Mouse (Mus musculus) heart, postnatal 14 days (tissue): Measurements from ENCODE around the gene Atp8a1. TPM values are rescaled to one million over a fixed set of nuclear protein-coding genes. Genes with fewer than 3 reads are reported as not detected.
A peak's percentile ranks its signal among the peaks of the same experiment; 100 is the strongest.

Source experiments
- DNase-seq, 2 experiments: peaks; one replicate each; pipeline ENCODE4 v3.0.0; 2021 to 2022
- intact Hi-C: fragments of 180-260 bp; cut with DNase I; formaldehyde crosslinking; loops from one replicate; pipeline ENCODE4 v1.15.1; 2025
- total RNA-seq, 2 experiments: library from RNA; stranded (reverse); gene quantifications; 2 replicates each; pipeline ENCODE4 v1.2.3; 2021

The Atp8a1 gene
- total RNA-seq, 2 experiments from 2014 or later: 17.2 to 19.6 TPM

GRCm38 (mm10) chr5:67696741-67697596 is 150.3 kb downstream of the Atp8a1 start:
- peak in 1 of 2 experiments; percentile 12 for DNase-seq

DNA sequence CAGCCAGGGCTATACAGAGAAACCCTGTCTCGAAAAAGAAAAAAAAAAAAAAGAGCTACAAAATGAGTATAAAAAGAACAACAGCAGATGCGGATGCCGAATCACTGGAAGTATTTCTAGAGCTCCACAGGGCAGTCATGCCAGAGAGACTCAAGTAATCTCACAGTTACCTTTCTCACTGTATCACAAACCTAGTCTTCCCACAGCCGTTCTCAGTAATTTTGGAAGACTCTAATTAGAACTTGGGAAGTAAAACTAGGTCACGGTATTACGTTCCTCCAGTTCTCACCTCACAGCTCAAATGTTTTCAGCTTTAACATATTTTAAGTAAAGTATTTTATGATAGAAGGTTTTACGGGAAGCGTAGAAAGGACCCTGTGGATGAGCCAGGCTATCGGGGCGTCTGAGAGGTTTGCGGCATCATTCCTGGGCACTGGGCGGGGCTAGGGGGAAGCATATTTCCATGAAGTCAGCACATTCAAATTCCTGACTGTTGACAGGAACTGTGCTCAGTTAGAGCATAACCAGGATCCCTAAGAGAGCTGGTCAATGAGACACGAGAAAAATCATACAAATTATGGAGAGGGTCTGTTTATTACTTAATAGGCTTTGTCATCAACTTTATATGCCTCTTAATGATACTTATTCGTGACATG is 152.1 kb downstream of the Atp8a1 start:
- DNase-seq: peak in 1 of 2 experiments; percentile 14
- intact Hi-C loops: no loop called here

More at GRCm38 (mm10) chr5:67696741-67697596, 150.3 kb downstream of the Atp8a1 start:
- intact Hi-C loops: no loop called here

GRCm38 (mm10) chr5:67690336-67690735 is 156.9 kb downstream of the Atp8a1 start:
- intact Hi-C loops: no loop called here

GRCm38 (mm10) chr5:67688001-67688400 is 159.2 kb downstream of the Atp8a1 start:
- no peak for DNase-seq
- intact Hi-C loops: no loop called here

More at GRCm38 (mm10) chr5:67690336-67690735, 156.9 kb downstream of the Atp8a1 start:
- no peak for DNase-seq

- intact Hi-C loops: no loop called here
- no peak for DNase-seq
These were observed 161.3 kb downstream of the Atp8a1 start for GRCm38 (mm10) chr5:67685906-67686305.

DNA sequence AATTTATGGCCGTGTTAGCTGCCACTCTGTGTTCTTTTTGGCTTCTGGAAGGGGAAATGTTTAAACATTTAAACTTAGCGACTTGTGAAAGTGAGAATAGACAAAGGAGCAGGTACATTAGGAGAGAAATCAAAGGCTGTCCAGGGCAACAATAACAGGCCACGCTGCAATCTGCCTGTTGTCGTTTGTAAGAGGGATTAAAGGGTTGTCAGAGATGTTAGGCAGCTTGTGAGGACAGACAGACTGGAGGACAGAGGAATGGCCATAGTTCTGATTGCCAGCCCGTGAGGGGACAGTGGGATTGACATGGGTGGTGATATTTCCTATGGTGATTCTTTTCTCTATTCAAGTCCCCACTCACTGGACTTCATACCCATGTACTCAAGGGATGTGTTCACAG is 161.8 kb downstream of the Atp8a1 start:
- intact Hi-C loops: no loop called here
- no peak for DNase-seq

DNA sequence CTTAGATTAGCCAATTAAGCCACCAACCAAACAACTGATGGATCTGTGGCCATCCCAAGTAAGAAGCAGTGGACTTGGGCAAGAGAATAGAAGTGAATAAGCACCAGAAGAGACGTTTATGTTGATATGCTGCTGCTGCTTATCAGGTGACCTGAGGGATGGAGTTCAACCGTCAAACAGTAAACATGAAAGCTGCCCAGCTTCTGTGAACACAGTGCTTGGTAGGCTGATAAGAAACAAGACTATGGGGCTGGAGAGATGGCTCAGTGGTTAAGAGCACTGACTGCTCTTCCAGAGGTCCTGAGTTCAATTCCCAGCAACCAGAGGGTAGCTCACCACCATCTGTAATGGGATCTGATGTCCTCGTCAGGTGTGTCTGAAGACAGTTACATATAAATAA is 168.4 kb downstream of the Atp8a1 start:
- DNase-seq: no peak

DNA sequence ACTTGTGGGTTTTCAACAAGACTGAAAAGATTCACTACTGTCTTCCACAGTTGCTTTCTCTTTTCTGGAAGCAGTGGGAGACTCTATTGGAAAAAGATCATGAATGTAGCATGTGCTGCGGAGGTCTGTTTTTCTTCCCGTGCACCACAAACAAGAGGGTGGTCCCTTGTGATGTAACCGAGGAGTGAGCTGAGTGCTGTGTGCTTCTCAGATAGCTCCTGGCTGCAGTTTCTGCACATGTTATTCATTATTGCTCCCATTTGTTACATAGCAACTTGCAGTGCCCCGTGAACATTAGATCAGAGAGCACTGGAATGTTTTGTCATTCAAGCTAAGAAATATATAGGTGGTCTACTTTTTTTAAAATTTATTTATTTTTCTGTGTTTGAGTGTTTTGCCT is 174.2 kb downstream of the Atp8a1 start:
- no peak for DNase-seq
- intact Hi-C loops: no loop called here

More for the DNA sequence above, 168.4 kb downstream of the Atp8a1 start:
- intact Hi-C loops: no loop called here

GRCm38 (mm10) chr5:67670158-67670557 is 177.1 kb downstream of the Atp8a1 start:
- intact Hi-C loops: no loop called here
- no peak for DNase-seq

DNA sequence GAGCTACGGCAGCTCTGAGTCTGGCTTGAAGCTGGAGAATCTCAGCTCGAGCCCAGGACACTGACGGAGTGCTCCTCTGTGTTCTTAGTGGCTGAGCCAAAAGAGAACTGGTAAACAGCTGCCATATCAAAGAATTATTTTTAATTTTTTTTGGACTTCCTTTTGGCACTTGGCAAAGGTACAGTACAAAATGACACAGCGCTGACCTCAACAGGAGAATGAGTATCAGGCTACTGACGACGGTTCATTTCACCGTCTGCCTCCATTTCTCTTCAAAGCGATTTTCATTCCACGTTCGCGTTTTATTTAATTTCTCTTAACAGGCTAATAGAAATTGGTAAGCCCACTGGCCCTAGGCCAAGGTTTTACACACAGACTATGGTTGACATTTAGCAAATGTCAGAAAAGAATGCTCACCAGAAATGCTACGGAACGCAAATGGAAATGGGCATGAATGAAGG is 177.8 kb downstream of the Atp8a1 start:
- intact Hi-C loops: no loop called here
- peak; percentile 11 to 21 for DNase-seq

GRCm38 (mm10) chr5:67662715-67663114 is 184.5 kb downstream of the Atp8a1 start:
- intact Hi-C loops: no loop called here

GRCm38 (mm10) chr5:67659864-67660263 is 187.4 kb downstream of the Atp8a1 start:
- intact Hi-C loops: no loop called here
- no peak for DNase-seq

More at GRCm38 (mm10) chr5:67662715-67663114, 184.5 kb downstream of the Atp8a1 start:
- DNase-seq: no peak

- intact Hi-C loops: no loop called here
- no peak for DNase-seq
These were observed 190.4 kb downstream of the Atp8a1 start for GRCm38 (mm10) chr5:67656821-67657259.

DNA sequence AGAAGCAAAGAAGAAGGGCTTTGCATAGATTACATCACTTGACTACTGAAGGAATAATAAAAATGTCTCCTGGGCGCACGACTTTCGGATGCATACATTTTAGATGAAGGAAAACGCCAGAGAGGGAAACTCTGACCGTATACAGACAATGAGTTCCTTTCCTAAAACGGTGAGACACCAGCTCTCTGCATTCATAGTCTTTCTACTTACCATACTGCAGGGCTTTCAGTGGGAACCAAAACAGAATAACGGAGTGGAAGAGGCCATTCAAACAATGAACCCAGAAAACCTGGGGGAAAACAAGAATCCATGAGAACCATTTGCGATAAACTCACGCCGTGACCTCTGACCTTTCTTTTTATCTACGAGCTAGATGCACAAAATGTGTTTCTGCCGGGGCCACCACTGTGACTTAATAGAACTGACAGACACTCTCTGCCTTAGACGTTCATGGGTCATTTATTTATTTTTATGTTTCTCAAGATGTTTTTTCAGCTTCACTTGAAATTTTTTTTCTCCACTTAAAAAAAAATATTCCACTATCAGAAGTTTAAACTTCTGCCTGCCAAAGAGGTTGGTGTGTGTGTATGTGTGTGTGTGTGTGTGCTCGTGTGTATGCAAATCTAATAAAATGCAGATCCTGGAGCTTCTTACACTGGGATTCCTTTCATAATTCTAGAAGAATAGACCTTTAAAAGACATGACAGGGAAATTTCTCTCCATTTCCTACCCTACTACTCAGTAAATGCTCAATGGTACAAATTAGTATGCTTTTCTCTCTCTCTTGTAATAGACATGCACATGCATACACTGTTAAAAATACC is 191.3 kb downstream of the Atp8a1 start:
- DNase-seq: no peak
- intact Hi-C loops: no loop called here

DNA sequence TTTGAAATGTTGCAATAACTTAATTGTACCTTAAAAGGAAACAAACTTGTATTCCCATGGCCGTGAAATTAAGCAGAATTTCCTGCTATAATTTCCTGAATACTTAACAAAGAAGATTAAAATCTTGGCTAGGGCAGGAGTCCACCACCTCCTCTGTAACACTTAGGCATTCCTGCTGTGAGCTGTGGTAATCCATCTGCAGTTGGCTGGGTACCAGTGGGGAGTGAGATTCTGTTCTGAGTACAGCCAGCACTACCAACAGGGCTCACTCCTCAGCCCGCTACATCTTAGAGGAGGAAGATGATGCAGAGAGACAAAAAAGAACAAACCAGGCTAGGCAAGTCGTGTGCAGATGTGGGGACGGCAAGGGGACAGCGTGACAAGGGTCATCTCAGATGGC is 192.7 kb downstream of the Atp8a1 start:
- intact Hi-C loops: no loop called here
- no peak for DNase-seq

GRCm38 (mm10) chr5:67653543-67653942 is 193.7 kb downstream of the Atp8a1 start:
- intact Hi-C loops: no loop called here

GRCm38 (mm10) chr5:67652468-67652867 is 194.8 kb downstream of the Atp8a1 start:
- DNase-seq: no peak
- intact Hi-C loops: no loop called here

More at GRCm38 (mm10) chr5:67653543-67653942, 193.7 kb downstream of the Atp8a1 start:
- DNase-seq: no peak

DNA sequence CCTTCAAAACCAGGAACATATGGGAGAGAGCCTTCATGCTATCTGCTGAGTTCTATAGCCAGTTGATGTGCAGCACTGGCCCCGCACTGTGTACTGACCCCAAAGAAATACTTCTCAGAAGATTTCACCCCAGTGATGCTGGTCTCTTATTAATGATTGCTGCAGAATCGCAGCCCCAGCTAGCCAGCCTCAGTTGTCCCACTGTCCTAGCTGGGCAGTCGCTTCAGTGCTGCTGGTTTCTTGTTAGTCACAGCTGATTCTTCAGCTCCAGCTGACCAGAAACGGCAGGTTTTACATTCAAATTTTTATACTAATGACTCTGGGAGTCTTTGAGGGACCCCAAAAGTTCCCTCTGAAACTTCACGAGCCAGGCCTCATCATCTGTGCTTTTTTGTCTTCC is 197.2 kb downstream of the Atp8a1 start:
- intact Hi-C loops: no loop called here
- no peak for DNase-seq

DNA sequence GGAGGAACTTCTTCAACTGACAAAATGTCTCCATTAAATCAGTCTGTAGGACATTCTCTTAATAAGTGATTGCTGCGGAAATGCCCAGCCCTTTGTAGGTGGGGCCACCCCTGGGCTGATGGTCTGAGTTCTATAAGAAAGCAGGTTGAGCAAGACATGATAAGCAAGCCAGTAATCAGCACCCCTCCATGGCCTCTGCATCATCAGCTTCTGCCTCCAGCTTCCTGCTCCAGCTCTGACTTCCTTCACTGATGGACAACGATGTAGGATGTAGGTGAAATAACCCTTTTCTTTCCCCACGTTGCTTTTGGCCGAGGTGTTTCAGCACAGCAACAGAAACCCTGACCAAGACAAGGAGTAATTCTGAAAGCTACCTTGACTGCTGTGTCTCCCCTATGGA is 198.1 kb downstream of the Atp8a1 start:
- intact Hi-C loops: no loop called here
- DNase-seq: no peak

DNA sequence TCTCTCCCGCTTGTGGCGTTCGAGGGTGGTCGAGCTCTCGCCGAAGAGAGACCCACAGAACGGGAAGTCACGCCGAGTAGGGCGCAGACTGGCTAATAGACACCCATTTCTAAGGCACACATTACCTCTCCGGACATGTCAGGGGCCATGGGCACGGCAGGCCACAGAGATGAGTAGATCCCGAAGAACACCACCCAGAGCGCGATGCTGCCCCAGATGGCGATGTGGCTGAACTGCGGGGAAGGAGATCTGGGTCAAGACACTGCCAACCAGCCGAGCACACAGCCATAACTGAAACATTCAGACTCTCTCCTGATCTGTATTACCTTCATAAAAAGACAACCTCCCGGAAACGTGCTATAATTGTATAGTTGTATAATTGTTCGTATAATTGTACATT is 199.7 kb downstream of the Atp8a1 start:
- intact Hi-C loops: no loop called here
- no peak for DNase-seq
